Mouse (Mus musculus): ENCODE results near the gene Fam53b. TPM values are rescaled to one million over a fixed set of nuclear protein-coding genes. Genes with fewer than 3 reads are reported as not detected.

Gene Fam53b
- total RNA-seq, 1 experiment from 2014 or later = 19.0 TPM

- no peak for ATAC-seq (ENCODE audit: extremely low read depth, insufficient number of reproducible peaks, low FRiP score, poor library complexity, severe bottlenecking)
Observed at GRCm38 (mm10) chr7:132754389-132754750, 59.3 kb downstream of the Fam53b start.

GRCm38 (mm10) chr7:132753518-132754388 lies 59.9 kb downstream of the Fam53b start:
- ATAC-seq (ENCODE audit: extremely low read depth, insufficient number of reproducible peaks, low FRiP score, poor library complexity, severe bottlenecking) = no peak

- no peak for ATAC-seq (ENCODE audit: extremely low read depth, insufficient number of reproducible peaks, low FRiP score, poor library complexity, severe bottlenecking)
Observed at GRCm38 (mm10) chr7:132751716-132752115, 62.0 kb downstream of the Fam53b start.

- no peak for ATAC-seq (ENCODE audit: extremely low read depth, insufficient number of reproducible peaks, low FRiP score, poor library complexity, severe bottlenecking)
Observed at GRCm38 (mm10) chr7:132749504-132749903, 64.2 kb downstream of the Fam53b start.

- ATAC-seq (ENCODE audit: extremely low read depth, insufficient number of reproducible peaks, low FRiP score, poor library complexity, severe bottlenecking) = no peak
Observed at GRCm38 (mm10) chr7:132748076-132748769, 65.5 kb downstream of the Fam53b start.

- no peak for ATAC-seq (ENCODE audit: extremely low read depth, insufficient number of reproducible peaks, low FRiP score, poor library complexity, severe bottlenecking)
Observed at GRCm38 (mm10) chr7:132747096-132747495, 66.6 kb downstream of the Fam53b start.

- no peak for ATAC-seq (ENCODE audit: extremely low read depth, insufficient number of reproducible peaks, low FRiP score, poor library complexity, severe bottlenecking)
Observed at GRCm38 (mm10) chr7:132742912-132743311, 70.8 kb downstream of the Fam53b start.

- ATAC-seq (ENCODE audit: extremely low read depth, insufficient number of reproducible peaks, low FRiP score, poor library complexity, severe bottlenecking) = no peak
Observed at GRCm38 (mm10) chr7:132739829-132740228, 73.9 kb downstream of the Fam53b start.

- no peak for ATAC-seq (ENCODE audit: extremely low read depth, insufficient number of reproducible peaks, low FRiP score, poor library complexity, severe bottlenecking)
Observed at GRCm38 (mm10) chr7:132738844-132739243, 74.8 kb downstream of the Fam53b start.

GRCm38 (mm10) chr7:132736099-132736862 lies 77.4 kb downstream of the Fam53b start:
- ATAC-seq (ENCODE audit: extremely low read depth, insufficient number of reproducible peaks, low FRiP score, poor library complexity, severe bottlenecking) = no peak

GRCm38 (mm10) chr7:132735145-132735544 lies 78.5 kb downstream of the Fam53b start:
- peak; percentile 96 for ATAC-seq (ENCODE audit: extremely low read depth, insufficient number of reproducible peaks, low FRiP score, poor library complexity, severe bottlenecking)

- ATAC-seq (ENCODE audit: extremely low read depth, insufficient number of reproducible peaks, low FRiP score, poor library complexity, severe bottlenecking) = no peak
Observed at GRCm38 (mm10) chr7:132734222-132734621, 79.5 kb downstream of the Fam53b start.

GRCm38 (mm10) chr7:132733521-132733920 lies 80.2 kb downstream of the Fam53b start:
- no peak for ATAC-seq (ENCODE audit: extremely low read depth, insufficient number of reproducible peaks, low FRiP score, poor library complexity, severe bottlenecking)

GRCm38 (mm10) chr7:132732136-132732789 lies 81.4 kb downstream of the Fam53b start:
- no peak for ATAC-seq (ENCODE audit: extremely low read depth, insufficient number of reproducible peaks, low FRiP score, poor library complexity, severe bottlenecking)

GRCm38 (mm10) chr7:132731558-132731957 lies 82.1 kb downstream of the Fam53b start:
- no peak for ATAC-seq (ENCODE audit: extremely low read depth, insufficient number of reproducible peaks, low FRiP score, poor library complexity, severe bottlenecking)

- no peak for ATAC-seq (ENCODE audit: extremely low read depth, insufficient number of reproducible peaks, low FRiP score, poor library complexity, severe bottlenecking)
Observed at GRCm38 (mm10) chr7:132730510-132730909, 83.2 kb downstream of the Fam53b start.

- ATAC-seq (ENCODE audit: extremely low read depth, insufficient number of reproducible peaks, low FRiP score, poor library complexity, severe bottlenecking) = peak; percentile 28; the same call in 1 of the 2 replicates
Observed at GRCm38 (mm10) chr7:132729093-132729831, 84.4 kb downstream of the Fam53b start.

GRCm38 (mm10) chr7:132726106-132726861 lies 87.4 kb downstream of the Fam53b start:
- ATAC-seq (ENCODE audit: extremely low read depth, insufficient number of reproducible peaks, low FRiP score, poor library complexity, severe bottlenecking) = no peak; the same call in 1 of the 2 replicates

All from neutrophil, adult 5-6 weeks (primary cell).